Mouse (Mus musculus): ENCODE data around the gene Cyp2j9. TPM values are rescaled to one million over a fixed set of nuclear protein-coding genes. Genes with fewer than 3 reads are reported as not detected.

The Cyp2j9 gene
- polyA plus RNA-seq, 1 experiment = 0.33 TPM

DNA sequence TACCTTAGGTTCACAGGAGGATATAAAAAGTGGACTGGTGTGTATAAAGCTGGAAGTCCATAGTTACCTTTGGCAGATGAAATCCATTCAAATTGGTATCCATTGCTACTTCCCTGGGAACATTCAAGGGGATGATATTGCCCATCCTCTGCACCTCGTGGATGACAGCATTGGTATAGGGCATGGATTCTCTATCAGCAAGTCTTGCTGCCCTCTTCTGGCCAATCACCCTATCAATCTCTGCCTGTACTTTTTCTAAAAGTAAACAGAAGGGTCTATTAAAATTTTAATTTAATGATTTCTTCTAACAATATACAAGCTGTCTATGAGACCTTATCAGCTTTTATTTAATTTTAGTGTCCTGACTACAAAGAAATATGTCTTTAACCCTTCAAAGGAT, 65.6 kb downstream of the Cyp2j9 start:
- Histone ChIP-seq H3K4me3 (ENCODE audit: control insufficient read depth, low read depth, low read length) (no peak overlapping the region), H3K27ac (ENCODE audit: control insufficient read depth, insufficient read depth, low read depth, low read length) (no peak overlapping the region), H3K36me3 (ENCODE audit: control insufficient read depth, insufficient read depth, low read length) (no peaks in the 10 kb centered on the region), H3K27me3 (ENCODE audit: control insufficient read depth, insufficient read depth, low read length) (no peaks in the 10 kb centered on the region), H3K4me1 (ENCODE audit: control insufficient read depth, insufficient read depth, low read length) (no peaks in the 10 kb centered on the region)
- no peak for TF ChIP-seq POLR2A (IDR thresholded peaks at IDR 0.05; ENCODE audit: control insufficient read depth, low read depth, low read length)
- no peak for TF ChIP-seq CTCF (IDR thresholded peaks at IDR 0.05; ENCODE audit: control insufficient read depth, insufficient read depth, insufficient replicate concordance, low read depth, low read length)

- Histone ChIP-seq H3K27ac (ENCODE audit: control insufficient read depth, insufficient read depth, low read depth, low read length) (no peak overlapping the region), H3K36me3 (ENCODE audit: control insufficient read depth, insufficient read depth, low read length) (no peaks in the 10 kb centered on the region), H3K4me1 (ENCODE audit: control insufficient read depth, insufficient read depth, low read length) (no peaks in the 10 kb centered on the region), H3K27me3 (ENCODE audit: control insufficient read depth, insufficient read depth, low read length) (no peaks in the 10 kb centered on the region), H3K4me3 (ENCODE audit: control insufficient read depth, low read depth, low read length) (no peak overlapping the region)
- no peak for TF ChIP-seq POLR2A (IDR thresholded peaks at IDR 0.05; ENCODE audit: control insufficient read depth, low read depth, low read length)
- no peak for TF ChIP-seq CTCF (IDR thresholded peaks at IDR 0.05; ENCODE audit: control insufficient read depth, insufficient read depth, insufficient replicate concordance, low read depth, low read length)
Observed at GRCm38 (mm10) chr4:96522256-96522655, 69.1 kb downstream of the Cyp2j9 start.

Other genes with a start within 250 kb of the Cyp2j9 start
- gene Cyp2j11, start 242.9 kb downstream of the Cyp2j9 start, polyA plus RNA-seq (2012; rRNA removed) = not detected in 2 replicates
- gene Cyp2j8, start 84.2 kb downstream of the Cyp2j9 start, polyA plus RNA-seq (2012; rRNA removed) = not detected in 2 replicates
- 0.26 and 0.27 TPM in 2 replicates for gene Cyp2j6, start 37.9 kb downstream of the Cyp2j9 start, polyA plus RNA-seq (2012; rRNA removed)
- gene Cyp2j5, start 72.6 kb upstream of the Cyp2j9 start, polyA plus RNA-seq (2012; rRNA removed) = not detected in 2 replicates
- 2.6 TPM in 2 replicates for gene Gm12695, start 193.6 kb upstream of the Cyp2j9 start, polyA plus RNA-seq (2012; rRNA removed)